Mouse (Mus musculus) E14TG2a.4 (cell line): Measurements from ENCODE around the gene Hao1.

Experiments used
- CTCF ChIP-seq: conservative IDR thresholded peaks from 2 replicates; pipeline ENCODE4 v1.5.1; 2014; ENCODE audit warnings: low read length
- NANOG ChIP-seq: IDR thresholded peaks from 2 replicates; pipeline ENCODE4 v1.6.1; 2014; ENCODE audit warnings: borderline replicate concordance, low read length, mixed read lengths

GRCm38 (mm10) chr2:134528122-134528810, 25.9 kb downstream of the Hao1 start:
- TF ChIP-seq CTCF = no peak
- TF ChIP-seq NANOG = no peak
